Mouse (Mus musculus): ENCODE measurements at regions not wholly inside any gene's neighbourhood (a gene's known extent, or its start where the extent isn't known, plus 50 kb on each side); places are given as distances from the start of the nearest gene placed in this dataset.

- H3K27ac ChIP-seq = no peak overlapping the region
- H3K27me3 ChIP-seq = no peaks in the 10 kb centered on the region
- H3K36me3 ChIP-seq = no peaks in the 10 kb centered on the region
- WGBS = 52% methylated on average over 5 of the region's 5 CpGs
- ATAC-seq (ENCODE audit: insufficient number of reproducible peaks, low FRiP score, low TSS enrichment, low read depth) = no peak
- H3K4me2 ChIP-seq = no peak overlapping the region
- no peak overlapping the region for H3K4me3 ChIP-seq
- H3K9me3 ChIP-seq = no peaks in the 10 kb centered on the region
- no peak overlapping the region for H3K9ac ChIP-seq
- 0 out of 2 replicates have a peak, but pooled peaks cover 3% of the 10 kb centered on the region for H3K4me1 ChIP-seq
Measured at GRCm38 (mm10) chr7:135939341-135939740, 223.2 kb upstream of the Mki67 start.

DNA sequence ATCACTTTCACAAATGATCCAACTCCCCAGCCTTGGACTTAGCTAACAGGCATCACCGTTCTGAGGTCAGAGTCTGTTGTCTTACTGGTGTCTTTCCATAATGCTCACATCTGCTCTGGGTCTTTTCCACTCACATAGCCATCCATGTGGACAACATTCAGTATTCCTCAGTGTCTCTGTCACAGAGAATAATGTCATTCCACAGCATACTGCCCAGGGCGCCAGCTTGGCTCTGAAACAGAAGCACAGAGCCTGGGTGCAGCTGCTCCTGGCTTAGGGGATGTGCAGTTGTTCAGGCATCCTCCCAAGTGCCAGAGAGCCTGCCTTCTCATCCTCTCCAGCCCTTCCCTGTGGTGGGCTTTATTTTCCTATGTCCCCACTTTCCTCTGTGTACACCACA lies 226.7 kb upstream of the Mki67 start:
- no peak overlapping the region for H3K27ac ChIP-seq
- no peak overlapping the region for H3K9ac ChIP-seq
- H3K9me3 ChIP-seq = no peaks in the 10 kb centered on the region
- no peak overlapping the region for H3K4me2 ChIP-seq
- no peaks in the 10 kb centered on the region for H3K36me3 ChIP-seq
- WGBS = 90% methylated on average over 2 of the region's 2 CpGs
- no peak for ATAC-seq (ENCODE audit: insufficient number of reproducible peaks, low FRiP score, low TSS enrichment, low read depth)
- 0 out of 2 replicates have a peak, but pooled peaks cover 3% of the 10 kb centered on the region for H3K4me1 ChIP-seq
- no peak overlapping the region for H3K4me3 ChIP-seq
- H3K27me3 ChIP-seq = no peaks in the 10 kb centered on the region

DNA sequence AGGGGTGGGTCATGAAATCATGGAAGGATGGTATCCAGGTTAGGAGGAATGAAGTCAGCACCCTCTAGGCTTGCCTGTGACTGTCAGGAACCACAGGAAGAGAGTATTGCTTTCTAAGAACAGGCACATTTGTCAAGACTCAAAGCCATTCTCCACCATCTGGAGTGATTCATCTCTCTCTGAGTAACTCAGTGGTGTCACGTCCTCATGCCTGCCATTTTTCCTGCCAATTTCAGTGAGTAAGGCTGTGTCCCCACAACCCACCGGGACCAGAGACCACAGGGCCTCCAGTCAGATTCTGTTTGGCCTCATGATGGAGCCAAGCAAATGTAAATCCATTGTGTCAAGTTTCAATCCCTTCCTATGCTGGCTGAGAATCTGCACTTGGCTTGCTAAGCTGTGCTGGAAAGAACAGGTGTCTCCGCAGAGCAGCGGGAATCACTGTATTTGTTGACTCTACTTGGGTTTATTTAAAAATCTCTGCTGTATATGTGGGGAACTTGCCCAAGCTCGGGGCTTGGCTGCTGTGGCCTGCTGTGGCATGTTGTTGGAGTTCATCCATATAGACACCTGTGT lies 230.0 kb upstream of the Mki67 start:
- H3K9me3 ChIP-seq = no peaks in the 10 kb centered on the region
- no peak overlapping the region for H3K27ac ChIP-seq
- no peaks in the 10 kb centered on the region for H3K4me1 ChIP-seq
- WGBS = 68% methylated on average over 5 of the region's 5 CpGs
- H3K27me3 ChIP-seq = no peaks in the 10 kb centered on the region
- H3K4me2 ChIP-seq = no peak overlapping the region
- H3K4me3 ChIP-seq = no peak overlapping the region
- ATAC-seq (ENCODE audit: insufficient number of reproducible peaks, low FRiP score, low TSS enrichment, low read depth) = no peak
- no peaks in the 10 kb centered on the region for H3K36me3 ChIP-seq
- H3K9ac ChIP-seq = no peak overlapping the region

DNA sequence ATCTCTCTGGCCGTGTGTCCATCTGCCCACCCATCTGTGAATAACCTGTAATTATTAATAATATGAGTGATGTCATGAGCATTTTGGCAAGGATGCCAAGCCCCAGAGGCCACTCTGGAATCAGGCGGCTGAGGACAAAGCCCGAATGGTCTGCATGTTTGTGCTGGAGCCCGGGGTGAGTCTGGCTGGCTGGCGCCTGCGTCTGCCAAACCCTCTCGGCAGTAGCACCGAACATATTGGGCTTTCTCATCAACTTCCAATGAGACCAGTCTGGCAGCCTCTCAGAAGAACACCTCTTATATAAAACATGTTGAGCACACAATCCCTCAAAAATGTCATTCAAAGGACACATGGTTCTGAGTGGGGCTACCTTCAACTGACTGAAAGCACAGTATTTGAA lies 244.9 kb upstream of the Mki67 start:
- WGBS = 66% methylated on average over 8 of the region's 8 CpGs
- Histone ChIP-seq H3K27me3 (no peaks in the 10 kb centered on the region), H3K4me3 (no peak overlapping the region), H3K4me1 (0 out of 2 replicates have a peak, but pooled peaks cover 8% of the 10 kb centered on the region), H3K9me3 (no peaks in the 10 kb centered on the region), H3K4me2 (no peak overlapping the region), H3K36me3 (no peaks in the 10 kb centered on the region), H3K9ac (no peak overlapping the region), H3K27ac (no peak overlapping the region)
- no peak for ATAC-seq (ENCODE audit: insufficient number of reproducible peaks, low FRiP score, low TSS enrichment, low read depth)

- WGBS = 70% methylated on average over 6 of the region's 6 CpGs
- Histone ChIP-seq H3K4me3 (no peak overlapping the region), H3K4me2 (no peak overlapping the region), H3K27ac (no peak overlapping the region), H3K27me3 (no peaks in the 10 kb centered on the region), H3K4me1 (0 out of 2 replicates have a peak, but pooled peaks cover 8% of the 10 kb centered on the region), H3K9ac (no peak overlapping the region), H3K9me3 (no peaks in the 10 kb centered on the region), H3K36me3 (no peaks in the 10 kb centered on the region)
- no peak for ATAC-seq (ENCODE audit: insufficient number of reproducible peaks, low FRiP score, low TSS enrichment, low read depth)
Measured at GRCm38 (mm10) chr7:135965528-135965927, 249.4 kb upstream of the Mki67 start.

GRCm38 (mm10) chr7:135966231-135966630 lies 250.1 kb upstream of the Mki67 start:
- H3K27ac ChIP-seq = no peak overlapping the region
- ATAC-seq (ENCODE audit: insufficient number of reproducible peaks, low FRiP score, low TSS enrichment, low read depth) = no peak

DNA sequence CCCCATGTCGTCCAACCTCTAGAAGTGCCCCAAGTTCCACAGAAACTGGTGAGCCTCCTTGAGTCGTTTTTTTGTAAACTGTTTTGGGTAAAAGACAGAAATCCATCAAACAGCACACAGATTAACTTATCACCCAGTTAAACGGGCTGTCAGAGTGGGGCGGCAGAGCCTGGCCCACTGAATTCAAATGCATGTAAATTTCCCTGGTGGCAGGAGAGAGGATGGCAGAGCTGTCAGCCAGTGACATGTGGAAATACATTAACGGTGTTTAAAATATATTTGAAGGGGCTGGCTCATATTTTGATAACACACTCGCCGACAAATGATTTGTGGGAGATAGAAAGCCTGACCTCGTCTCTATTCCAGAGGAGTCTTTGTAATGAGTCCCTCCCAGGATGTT lies 252.5 kb upstream of the Mki67 start:
- Histone ChIP-seq H3K27me3 (no peaks in the 10 kb centered on the region), H3K9me3 (no peaks in the 10 kb centered on the region), H3K9ac (no peak overlapping the region), H3K4me2 (no peak overlapping the region), H3K4me1 (no peaks in the 10 kb centered on the region), H3K36me3 (no peaks in the 10 kb centered on the region), H3K27ac (no peak overlapping the region), H3K4me3 (no peak overlapping the region)
- WGBS = 61% methylated on average over 8 of the region's 8 CpGs
- ATAC-seq (ENCODE audit: insufficient number of reproducible peaks, low FRiP score, low TSS enrichment, low read depth) = no peak

More at GRCm38 (mm10) chr7:135966231-135966630, 250.1 kb upstream of the Mki67 start:
- 44% methylated on average over 4 of the region's 4 CpGs for WGBS
- H3K4me2 ChIP-seq = no peak overlapping the region
- no peaks in the 10 kb centered on the region for H3K27me3 ChIP-seq
- no peak overlapping the region for H3K4me3 ChIP-seq
- no peak overlapping the region for H3K9ac ChIP-seq
- 0 out of 2 replicates have a peak, but pooled peaks cover 4% of the 10 kb centered on the region for H3K4me1 ChIP-seq
- H3K36me3 ChIP-seq = no peaks in the 10 kb centered on the region
- H3K9me3 ChIP-seq = no peaks in the 10 kb centered on the region

DNA sequence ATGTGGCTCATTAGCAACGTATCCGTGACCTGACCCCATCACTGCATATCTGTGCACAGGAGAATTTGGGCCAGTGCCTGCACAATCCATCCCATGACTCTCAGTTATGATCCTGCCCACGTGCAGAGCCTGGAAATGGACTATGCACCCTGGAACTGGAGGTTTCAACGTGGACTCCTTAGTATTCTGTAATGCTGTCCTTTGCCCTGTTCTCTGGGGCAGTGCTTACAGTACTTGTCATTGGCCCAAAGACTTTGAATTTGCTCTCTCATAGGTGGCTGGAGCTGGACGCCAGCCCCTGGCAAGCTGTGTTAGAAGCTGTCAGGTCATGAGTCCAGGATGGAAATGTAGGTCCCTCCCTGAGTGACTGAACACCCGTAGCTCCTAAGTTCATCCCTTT lies 269.9 kb upstream of the Mki67 start:
- Histone ChIP-seq H3K36me3 (no peaks in the 10 kb centered on the region), H3K4me2 (no peak overlapping the region), H3K27ac (no peak overlapping the region), H3K4me3 (no peak overlapping the region), H3K4me1 (no peaks in the 10 kb centered on the region; the same call in 1 of the 2 replicates), H3K9ac (no peak overlapping the region), H3K27me3 (no peaks in the 10 kb centered on the region), H3K9me3 (no peaks in the 10 kb centered on the region)
- WGBS = 79% methylated on average over 6 of the region's 6 CpGs
- ATAC-seq (ENCODE audit: insufficient number of reproducible peaks, low FRiP score, low TSS enrichment, low read depth) = no peak

- no peaks in the 10 kb centered on the region; the same call in 1 of the 2 replicates for H3K27me3 ChIP-seq
- no peak overlapping the region for H3K4me2 ChIP-seq
- H3K27ac ChIP-seq = no peak overlapping the region
- H3K9me3 ChIP-seq = no peaks in the 10 kb centered on the region
- no peak for ATAC-seq (ENCODE audit: insufficient number of reproducible peaks, low FRiP score, low TSS enrichment, low read depth)
- 45% methylated on average over 6 of the region's 6 CpGs for WGBS
- no peaks in the 10 kb centered on the region for H3K36me3 ChIP-seq
- H3K4me3 ChIP-seq = no peak overlapping the region
- H3K9ac ChIP-seq = no peak overlapping the region
- H3K4me1 ChIP-seq = no peaks in the 10 kb centered on the region; the same call in 1 of the 2 replicates
Measured at GRCm38 (mm10) chr7:135990321-135990720, 274.2 kb upstream of the Mki67 start.

GRCm38 (mm10) chr7:135996896-135997295 lies 280.7 kb upstream of the Mki67 start:
- peaks cover 19% of the 10 kb centered on the region for H3K4me1 ChIP-seq
- H3K27ac ChIP-seq = no peak overlapping the region

DNA sequence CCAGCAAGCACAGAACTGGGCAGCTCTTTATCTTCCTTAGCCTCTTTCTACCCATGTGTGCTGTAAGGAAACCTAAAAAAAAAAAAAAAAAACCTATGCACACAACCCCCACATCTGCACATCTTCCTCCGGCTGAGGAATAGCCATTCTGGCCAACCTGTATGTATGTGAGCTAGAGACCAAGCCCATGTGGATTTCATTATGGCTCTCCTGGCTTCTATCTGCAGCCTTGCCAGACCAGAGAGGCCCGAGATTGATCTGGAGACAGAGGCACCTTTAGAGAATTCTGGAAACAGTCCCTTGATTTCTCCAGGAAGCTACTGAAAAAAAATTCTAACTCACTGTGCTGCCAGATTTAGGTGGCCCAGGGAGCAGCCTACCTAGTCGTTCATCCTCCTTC lies 281.5 kb upstream of the Mki67 start:
- H3K36me3 ChIP-seq = no peaks in the 10 kb centered on the region
- H3K9ac ChIP-seq = no peak overlapping the region
- no peak overlapping the region for H3K4me2 ChIP-seq
- no peaks in the 10 kb centered on the region for H3K9me3 ChIP-seq
- H3K4me1 ChIP-seq = peaks cover 27% of the 10 kb centered on the region
- no peak overlapping the region for H3K4me3 ChIP-seq
- peaks cover 7% of the 10 kb centered on the region; the same call in 1 of the 2 replicates for H3K27me3 ChIP-seq
- no peak overlapping the region for H3K27ac ChIP-seq
- ATAC-seq (ENCODE audit: insufficient number of reproducible peaks, low FRiP score, low TSS enrichment, low read depth) = no peak
- WGBS = 32% methylated on average over 3 of the region's 3 CpGs

More at GRCm38 (mm10) chr7:135996896-135997295, 280.7 kb upstream of the Mki67 start:
- H3K9me3 ChIP-seq = no peaks in the 10 kb centered on the region
- no peak overlapping the region for H3K4me3 ChIP-seq
- no peak overlapping the region for H3K4me2 ChIP-seq
- no peaks in the 10 kb centered on the region for H3K36me3 ChIP-seq
- WGBS = 67% methylated on average over 10 of the region's 10 CpGs
- no peak overlapping the region for H3K9ac ChIP-seq
- peaks cover 7% of the 10 kb centered on the region; the same call in 1 of the 2 replicates for H3K27me3 ChIP-seq
- no peak for ATAC-seq (ENCODE audit: insufficient number of reproducible peaks, low FRiP score, low TSS enrichment, low read depth)

DNA sequence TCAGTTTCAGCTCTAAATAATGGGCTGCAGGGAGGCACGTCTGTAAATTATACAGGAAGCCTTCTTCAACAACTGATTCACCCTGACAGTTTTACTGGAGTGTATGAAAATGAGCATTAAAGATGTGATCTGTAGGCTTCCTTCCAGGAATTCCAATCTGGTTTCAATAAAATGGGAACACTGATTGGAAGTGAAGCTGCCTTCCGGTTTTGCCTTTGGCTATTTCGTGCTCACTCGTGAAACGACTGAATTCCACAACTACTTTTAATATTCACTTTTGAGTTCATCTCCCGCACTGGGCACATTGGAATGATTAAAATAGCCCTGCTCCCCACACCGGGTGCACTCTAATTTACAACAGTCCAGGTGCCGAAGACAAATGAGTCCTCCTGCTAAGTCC lies 286.2 kb upstream of the Mki67 start:
- Histone ChIP-seq H3K36me3 (no peaks in the 10 kb centered on the region), H3K4me3 (no peak overlapping the region), H3K4me2 (peak overlapping the region; percentile 10), H3K9me3 (no peaks in the 10 kb centered on the region), H3K27me3 (peaks cover 15% of the 10 kb centered on the region; the same call in 1 of the 2 replicates), H3K9ac (no peak overlapping the region), H3K27ac (peak overlapping the region; percentile 65), H3K4me1 (peaks cover 32% of the 10 kb centered on the region)
- WGBS = 18% methylated on average over 8 of the region's 8 CpGs
- ATAC-seq (ENCODE audit: insufficient number of reproducible peaks, low FRiP score, low TSS enrichment, low read depth) = no peak
